Mouse (Mus musculus): Measurements from ENCODE around the gene Plvap. TPM values are rescaled to one million over a fixed set of nuclear protein-coding genes. Genes with fewer than 3 reads are reported as not detected.
A peak's percentile ranks its signal among the peaks of the same experiment; 100 is the strongest.
"Not testable (repeated sequence)": the region's sequence is repeated elsewhere in the genome, so short reads cannot be mapped to it uniquely, and the experiment has no call there.

Gene Plvap
- polyA plus RNA-seq, 1 experiment from 2014 or later = 13.6 TPM

DNA sequence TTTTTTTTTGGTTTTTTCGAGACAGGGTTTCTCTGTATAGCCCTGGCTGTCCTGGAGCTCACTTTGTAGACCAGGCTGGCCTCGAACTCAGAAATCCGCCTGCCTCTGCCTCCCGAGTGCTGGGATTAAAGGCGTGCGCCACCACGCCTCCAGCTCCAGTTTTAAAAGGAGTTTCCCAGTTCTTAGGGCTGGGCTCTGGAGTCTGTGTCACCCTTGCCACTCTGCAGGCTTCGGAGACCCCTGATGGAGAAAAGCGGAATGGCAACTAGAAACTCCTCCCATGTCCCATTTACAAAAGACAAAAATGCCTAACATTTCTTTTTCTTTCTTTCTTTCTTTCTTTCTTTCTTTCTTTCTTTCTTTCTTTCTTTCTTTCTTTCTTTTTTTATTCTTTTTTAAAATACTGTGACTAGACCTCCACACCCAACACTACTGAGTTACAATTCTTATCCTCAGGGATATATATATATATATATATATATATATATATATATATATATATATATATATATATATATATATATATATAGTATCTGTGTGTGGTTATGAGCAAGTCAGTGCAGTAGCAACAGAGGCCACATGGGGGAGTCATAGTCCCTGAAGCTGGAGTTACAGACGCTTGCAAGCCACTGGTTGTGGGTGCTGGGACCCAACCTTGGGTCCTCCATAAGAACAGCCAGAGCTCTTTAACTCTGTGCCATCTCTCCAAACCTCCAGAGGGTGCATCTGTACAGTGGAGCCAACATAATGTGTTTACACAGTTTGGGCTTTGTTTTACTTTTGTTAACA is 7.7 kb upstream of the Plvap start:
- peaks cover 24% of the 10 kb centered on the region for H3K27me3 ChIP-seq
- H3K9me3 ChIP-seq (replicated peaks); H3K27ac ChIP-seq; H3K4me3 ChIP-seq; H3K9ac ChIP-seq; H3K4me1 ChIP-seq; H3K4me2 ChIP-seq; H3K36me3 ChIP-seq (ENCODE audit: poor library complexity, severe bottlenecking): not testable (repeated sequence)
- ATAC-seq = peak; percentile 44; the same call in 1 of the 2 replicates
- 39% methylated on average over 9 of the region's 10 CpGs for WGBS

- no peaks in the 10 kb centered on the region for H3K4me1 ChIP-seq
- no peaks in the 10 kb centered on the region for H3K36me3 ChIP-seq (ENCODE audit: poor library complexity, severe bottlenecking)
- H3K4me2 ChIP-seq = no peak overlapping the region
- no peak for ATAC-seq
- no peak overlapping the region for H3K27ac ChIP-seq
- no peak overlapping the region for H3K4me3 ChIP-seq
- H3K27me3 ChIP-seq = peaks cover 5% of the 10 kb centered on the region; the same call in 1 of the 2 replicates
- H3K9ac ChIP-seq = no peak overlapping the region
- no peaks in the 10 kb centered on the region for H3K9me3 ChIP-seq (replicated peaks)
- 43% methylated on average over 6 of the region's 6 CpGs for WGBS
Measured at GRCm38 (mm10) chr8:71516786-71517185, 5.2 kb upstream of the Plvap start.

- no peak overlapping the region for H3K9ac ChIP-seq
- no peaks in the 10 kb centered on the region for H3K9me3 ChIP-seq (replicated peaks)
- no peak overlapping the region for H3K4me3 ChIP-seq
- no peak for ATAC-seq
- H3K4me2 ChIP-seq = no peak overlapping the region
- 66% methylated on average over 5 of the region's 5 CpGs for WGBS
- no peaks in the 10 kb centered on the region for H3K4me1 ChIP-seq
- peaks cover 18% of the 10 kb centered on the region for H3K27me3 ChIP-seq
- no peaks in the 10 kb centered on the region for H3K36me3 ChIP-seq (ENCODE audit: poor library complexity, severe bottlenecking)
- H3K27ac ChIP-seq = no peak overlapping the region
Measured at GRCm38 (mm10) chr8:71515043-71515442, 3.5 kb upstream of the Plvap start.

GRCm38 (mm10) chr8:71513018-71513754 is 1.6 kb upstream of the Plvap start:
- Histone ChIP-seq H3K9ac (no peak overlapping the region), H3K36me3 (ENCODE audit: poor library complexity, severe bottlenecking) (no peaks in the 10 kb centered on the region), H3K4me2 (no peak overlapping the region), H3K9me3 (replicated peaks) (no peaks in the 10 kb centered on the region), H3K27me3 (peaks cover 36% of the 10 kb centered on the region), H3K4me3 (no peak overlapping the region), H3K4me1 (peaks cover 2% of the 10 kb centered on the region; the same call in 1 of the 2 replicates), H3K27ac (no peak overlapping the region)
- ATAC-seq = no peak
- 76% methylated on average over 14 of the region's 15 CpGs for WGBS

DNA sequence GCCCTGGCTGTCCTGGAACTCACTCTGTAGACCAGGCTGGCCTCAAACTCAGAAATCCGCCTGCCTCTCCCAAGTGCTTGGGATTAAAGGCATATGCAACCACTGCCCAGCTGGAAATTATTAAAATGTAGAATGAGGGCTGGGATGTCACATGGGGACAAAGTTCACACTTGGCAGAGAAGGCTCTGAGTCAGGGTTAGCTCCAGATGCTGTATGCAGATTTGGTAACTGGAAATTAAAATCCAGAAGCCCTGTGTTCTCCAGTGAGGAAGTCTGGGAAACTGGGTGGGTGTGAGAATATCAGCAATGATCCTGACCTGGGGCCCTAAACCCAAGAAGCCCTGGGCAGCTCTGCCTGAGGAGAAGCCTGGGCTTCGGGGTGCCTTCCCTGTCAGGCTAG is 2.2 kb downstream of the Plvap start:
- H3K9ac ChIP-seq = no peak overlapping the region
- H3K9me3 ChIP-seq (replicated peaks) = no peaks in the 10 kb centered on the region
- H3K4me1 ChIP-seq = peaks cover 13% of the 10 kb centered on the region
- no peak overlapping the region for H3K4me2 ChIP-seq
- H3K36me3 ChIP-seq (ENCODE audit: poor library complexity, severe bottlenecking) = no peaks in the 10 kb centered on the region
- WGBS = 70% methylated on average over 2 of the region's 2 CpGs
- no peak overlapping the region for H3K4me3 ChIP-seq
- H3K27me3 ChIP-seq = peaks cover 66% of the 10 kb centered on the region
- ATAC-seq = no peak
- H3K27ac ChIP-seq = no peak overlapping the region

DNA sequence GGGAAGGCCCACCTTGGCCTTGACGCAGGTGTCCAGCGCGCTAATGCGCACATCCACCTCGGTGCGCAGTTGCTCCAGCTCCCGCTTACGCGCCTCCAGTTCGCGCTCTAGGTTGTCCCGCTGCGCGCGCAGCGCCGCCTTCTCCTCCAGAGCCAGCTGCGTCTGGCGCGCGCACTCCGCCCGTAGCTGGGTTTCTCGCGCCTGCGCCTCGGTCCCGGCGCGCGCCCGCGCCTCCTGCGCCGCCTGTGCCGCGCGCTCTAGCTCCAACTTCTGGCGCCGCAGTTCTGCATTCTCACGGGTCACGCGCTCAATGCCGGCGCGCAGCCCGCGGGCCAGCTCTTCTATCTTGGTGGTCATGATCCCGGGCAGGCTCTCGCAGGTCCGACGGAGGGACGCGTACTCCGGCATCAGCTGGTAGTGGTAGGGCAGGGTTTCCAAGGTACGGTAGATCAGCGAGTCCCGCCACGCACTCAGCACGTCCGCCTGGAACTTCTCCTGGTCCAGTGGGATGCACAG is 3.9 kb downstream of the Plvap start:
- peaks cover 66% of the 10 kb centered on the region for H3K27me3 ChIP-seq
- H3K4me2 ChIP-seq = peak overlapping the region; percentile 65
- H3K27ac ChIP-seq = no peak overlapping the region
- H3K9me3 ChIP-seq (replicated peaks) = no peaks in the 10 kb centered on the region
- peak overlapping the region; percentile 51 for H3K9ac ChIP-seq
- peaks cover 13% of the 10 kb centered on the region for H3K4me1 ChIP-seq
- under 1% methylated on average over 61 of the region's 61 CpGs for WGBS
- peak overlapping the region; percentile 39 for H3K4me3 ChIP-seq
- peak; percentile 88 for ATAC-seq
- no peaks in the 10 kb centered on the region for H3K36me3 ChIP-seq (ENCODE audit: poor library complexity, severe bottlenecking)

- no peak for ATAC-seq
- no peak overlapping the region for H3K4me3 ChIP-seq
- H3K36me3 ChIP-seq (ENCODE audit: poor library complexity, severe bottlenecking) = no peaks in the 10 kb centered on the region
- no peaks in the 10 kb centered on the region for H3K9me3 ChIP-seq (replicated peaks)
- no peak overlapping the region for H3K4me2 ChIP-seq
- H3K9ac ChIP-seq = no peak overlapping the region
- H3K4me1 ChIP-seq = peaks cover 13% of the 10 kb centered on the region
- peaks cover 57% of the 10 kb centered on the region for H3K27me3 ChIP-seq
- H3K27ac ChIP-seq = no peak overlapping the region
- 76% methylated on average over 4 of the region's 4 CpGs for WGBS
Measured at GRCm38 (mm10) chr8:71505979-71506378, 5.6 kb downstream of the Plvap start.

GRCm38 (mm10) chr8:71505326-71505725 is 6.2 kb downstream of the Plvap start:
- Histone ChIP-seq H3K4me1 (peaks cover 13% of the 10 kb centered on the region), H3K4me2 (no peak overlapping the region), H3K27me3 (peaks cover 50% of the 10 kb centered on the region), H3K9me3 (replicated peaks) (no peaks in the 10 kb centered on the region), H3K36me3 (ENCODE audit: poor library complexity, severe bottlenecking) (no peaks in the 10 kb centered on the region), H3K4me3 (no peak overlapping the region), H3K9ac (no peak overlapping the region), H3K27ac (no peak overlapping the region)
- ATAC-seq = no peak
- 93% methylated on average over 4 of the region's 4 CpGs for WGBS

- no peaks in the 10 kb centered on the region for H3K9me3 ChIP-seq (replicated peaks)
- no peak overlapping the region for H3K9ac ChIP-seq
- no peak overlapping the region for H3K4me3 ChIP-seq
- WGBS = 91% methylated on average over 4 of the region's 4 CpGs
- ATAC-seq = no peak
- no peak overlapping the region for H3K4me2 ChIP-seq
- peaks cover 13% of the 10 kb centered on the region for H3K4me1 ChIP-seq
- H3K27me3 ChIP-seq = peaks cover 40% of the 10 kb centered on the region
- H3K36me3 ChIP-seq (ENCODE audit: poor library complexity, severe bottlenecking) = no peaks in the 10 kb centered on the region
- no peak overlapping the region for H3K27ac ChIP-seq
Measured at GRCm38 (mm10) chr8:71504349-71504748, 7.2 kb downstream of the Plvap start.

DNA sequence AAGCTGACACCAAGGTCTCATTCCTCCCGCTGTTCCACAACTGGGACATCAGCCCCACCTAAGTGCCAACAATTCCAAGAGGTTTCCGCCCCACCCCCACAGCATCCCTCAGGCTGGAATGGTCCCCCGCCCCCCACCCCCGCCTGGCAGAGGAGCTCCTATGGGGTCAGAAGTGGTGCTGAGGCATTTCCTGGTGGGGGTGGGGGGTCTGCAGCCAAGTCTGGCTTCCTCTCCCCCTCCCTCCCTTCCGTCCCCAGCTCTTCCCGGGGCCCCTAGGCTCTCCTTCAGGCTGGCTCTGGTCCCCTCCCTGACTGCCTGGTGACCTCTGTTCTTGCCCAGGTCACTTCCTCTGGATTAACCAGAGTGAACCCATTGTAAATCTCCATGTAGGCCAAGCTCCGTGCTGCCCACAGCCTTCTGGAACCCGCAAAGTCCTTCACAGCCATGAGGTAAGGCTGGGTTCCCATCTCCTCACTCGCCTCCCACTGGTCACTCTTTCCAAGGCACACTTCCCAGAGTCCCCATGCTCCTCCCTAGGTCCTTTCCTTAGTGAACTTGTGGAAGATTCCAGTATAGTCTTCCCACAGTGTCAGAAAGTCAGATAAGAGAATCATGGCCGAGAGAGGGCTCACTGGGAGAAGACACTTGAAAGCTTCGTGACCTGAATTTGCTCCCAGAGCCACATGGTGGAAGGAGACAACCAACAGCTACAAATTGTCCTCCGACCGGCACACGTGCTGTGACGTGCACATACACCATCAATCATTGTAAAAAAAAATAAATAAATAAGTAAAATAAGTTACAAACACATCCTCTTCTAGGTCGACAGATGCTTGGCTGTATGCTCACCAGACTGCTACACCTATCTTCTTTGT is 12.5 kb downstream of the Plvap start:
- WGBS = 44% methylated on average over 16 of the region's 16 CpGs
- Histone ChIP-seq H3K27me3 (no peaks in the 10 kb centered on the region), H3K27ac (no peak overlapping the region), H3K9me3 (replicated peaks) (no peaks in the 10 kb centered on the region), H3K4me1 (peaks cover 6% of the 10 kb centered on the region; the same call in 1 of the 2 replicates), H3K4me3 (no peak overlapping the region), H3K9ac (no peak overlapping the region), H3K4me2 (no peak overlapping the region), H3K36me3 (ENCODE audit: poor library complexity, severe bottlenecking) (0 out of 2 replicates have a peak, but pooled peaks cover 7% of the 10 kb centered on the region)
- ATAC-seq = no peak

DNA sequence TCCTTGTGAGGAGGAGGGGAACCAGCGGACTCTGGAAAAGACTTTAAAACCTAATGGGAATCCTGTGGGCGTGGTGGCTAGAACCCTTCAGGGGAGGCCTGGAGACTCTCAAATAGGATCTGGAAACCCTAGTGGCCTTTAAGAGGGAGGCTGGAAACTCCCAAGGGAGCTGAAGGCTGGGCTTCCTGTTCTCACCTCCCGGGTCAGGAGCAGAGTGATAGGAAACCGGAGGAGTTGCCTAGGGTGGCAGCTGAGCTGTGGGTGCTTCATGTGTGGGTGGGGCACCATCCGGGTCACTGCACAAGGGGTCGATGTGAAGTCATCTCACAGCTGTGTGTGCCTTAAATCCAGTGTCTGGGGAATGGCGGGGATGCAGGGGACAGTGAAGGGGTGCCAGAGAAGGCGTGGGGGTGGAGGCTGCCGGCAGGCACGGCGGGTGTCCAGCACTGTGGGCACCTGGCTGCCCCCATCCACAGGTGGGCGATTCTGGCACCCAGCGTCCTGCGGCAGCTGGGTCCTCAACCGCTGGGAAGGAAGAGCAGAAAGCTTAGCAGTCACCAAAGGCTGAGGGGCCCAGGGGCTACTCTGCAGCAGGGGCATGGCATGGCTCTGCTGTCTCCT is 13.6 kb downstream of the Plvap start:
- Histone ChIP-seq H3K9ac (no peak overlapping the region), H3K36me3 (ENCODE audit: poor library complexity, severe bottlenecking) (peaks cover 15% of the 10 kb centered on the region), H3K27me3 (no peaks in the 10 kb centered on the region), H3K4me2 (no peak overlapping the region), H3K4me3 (no peak overlapping the region), H3K9me3 (replicated peaks) (no peaks in the 10 kb centered on the region), H3K4me1 (peaks cover 6% of the 10 kb centered on the region; the same call in 1 of the 2 replicates), H3K27ac (no peak overlapping the region)
- no peak for ATAC-seq
- 24% methylated on average over 10 of the region's 15 CpGs for WGBS

Data from forebrain, embryonic 13.5 days (tissue).